Mouse (Mus musculus) stomach, postnatal 0 days (tissue): Measurements from ENCODE around the gene Mid1ip1.

Experiments used
- CTCF ChIP-seq: IDR thresholded peaks from 2 replicates; pipeline ENCODE4 v1.5.1; 2016; ENCODE audit warnings: antibody characterized with exemption, low read depth, mild to moderate bottlenecking, moderate library complexity
- EP300 ChIP-seq: optimal IDR thresholded peaks from 2 replicates; pipeline ENCODE3; 2016; ENCODE audit warnings: antibody characterized with exemption

GRCm38 (mm10) chrX:10720391-10720790 lies 5.6 kb downstream of the Mid1ip1 start:
- TF ChIP-seq CTCF (no peak), EP300 (no peak)
